Mouse (Mus musculus): ENCODE data around the gene Farsa.

DNA sequence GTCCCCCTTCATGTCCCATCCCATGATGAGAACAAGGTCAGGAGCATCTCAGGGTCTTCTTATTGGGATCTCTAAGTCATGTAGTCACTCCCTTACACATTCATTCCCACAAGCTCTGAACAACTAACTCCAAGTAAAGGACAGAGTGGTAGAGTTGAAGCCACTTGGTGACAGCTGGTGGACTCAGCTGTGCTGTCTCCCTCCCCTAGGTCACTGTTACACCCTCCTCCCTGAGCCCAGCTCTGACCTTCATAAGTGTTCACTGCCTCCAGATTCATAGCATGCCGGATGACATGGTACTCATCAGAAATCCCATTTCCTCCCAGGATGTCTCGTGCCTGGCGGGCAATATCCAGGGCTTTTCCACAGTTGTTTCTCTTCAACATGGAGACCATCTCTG lies 31.5 kb downstream of the Farsa start:
- TF ChIP-seq CTCF (IDR thresholded peaks at IDR 0.05; ENCODE audit: low read depth, low read length) (no peak), POLR2A (IDR thresholded peaks at IDR 0.05; ENCODE audit: extremely low read depth, insufficient read depth, low read length) (no peak)

Data from liver, adult 2 months (tissue).